Mouse (Mus musculus) embryo, embryonic 10.5 days (tissue): ENCODE results near the gene Acat1.

ENCODE experiments used
- DNase-seq: peaks from one replicate; pipeline ENCODE4 v3.0.0-alpha.2; 2015; ENCODE audit warnings: low spot score

Gene Acat1

GRCm38 (mm10) chr9:53535416-53536320, 74.5 kb downstream of the Acat1 start:
- DNase-seq: no peak
